Mouse (Mus musculus): ENCODE measurements around the gene Camkmt. TPM values are rescaled to one million over a fixed set of nuclear protein-coding genes. Genes with fewer than 3 reads are reported as not detected.
A peak's percentile ranks its signal among the peaks of the same experiment; 100 is the strongest.

The Camkmt gene
- total RNA-seq (2022): 1 to 10 TPM in 3 of 4 experiments, under 1 TPM in 1; 0.56 to 1.4 (median 1.1) TPM

DNA sequence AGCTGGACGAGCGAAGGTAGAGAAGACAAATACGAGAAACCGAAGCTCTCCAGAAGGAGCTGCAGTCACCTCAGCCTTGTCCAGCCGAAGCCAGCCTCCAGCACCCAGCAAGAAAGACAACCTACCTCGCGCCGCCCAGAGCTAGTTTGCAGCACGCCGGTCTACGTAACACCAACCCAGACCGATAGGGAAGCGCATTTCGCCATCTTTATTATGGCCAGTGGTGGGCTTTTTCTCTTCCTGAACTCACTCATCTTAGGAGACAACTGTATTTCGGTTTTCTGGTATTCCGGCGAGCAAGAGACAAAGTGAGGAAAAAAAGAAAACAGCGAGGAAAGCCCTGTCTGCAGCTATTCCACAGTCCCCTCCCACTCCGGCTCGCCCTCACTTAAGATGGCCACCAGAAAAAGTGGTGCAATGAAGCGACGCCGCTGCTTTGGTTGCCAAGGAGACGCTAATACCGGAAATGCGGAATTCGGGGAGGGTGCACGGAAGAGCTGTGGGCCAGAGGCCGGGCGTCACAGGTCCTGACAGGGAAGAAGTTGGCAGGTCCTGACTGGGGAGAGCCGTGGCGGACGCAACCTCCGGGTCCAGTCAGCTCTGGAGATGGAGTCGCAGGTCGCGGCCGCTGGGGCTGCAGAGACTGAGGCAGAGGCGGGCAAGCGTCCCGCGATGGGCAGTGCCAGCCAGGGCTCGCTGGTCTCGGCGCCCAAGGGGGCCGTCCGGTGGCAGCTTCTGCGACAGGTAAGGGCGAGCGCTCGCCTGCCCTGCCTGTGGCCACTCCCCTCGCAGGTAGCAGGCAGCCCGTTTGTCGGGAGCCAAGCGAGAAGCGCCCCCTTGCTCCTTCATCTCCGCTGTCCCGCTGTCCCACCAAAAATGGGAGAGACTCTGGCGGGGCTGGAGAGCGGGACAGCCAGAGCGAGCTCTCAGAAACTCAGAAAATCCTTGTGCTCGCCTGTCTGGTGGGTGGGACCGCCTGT is at the start of gene Camkmt, which contains the start of gene Prepl:
Gene Camkmt, plus strand, starts transcription at position 433 of the 980 bp plus-strand sequence.
Gene Prepl, minus strand, starts transcription at position 122 of the 980 bp plus-strand sequence.
- peak; percentile 94 to 95 for DNase-seq (ENCODE audit: low spot score in 2 of 2)

DNA sequence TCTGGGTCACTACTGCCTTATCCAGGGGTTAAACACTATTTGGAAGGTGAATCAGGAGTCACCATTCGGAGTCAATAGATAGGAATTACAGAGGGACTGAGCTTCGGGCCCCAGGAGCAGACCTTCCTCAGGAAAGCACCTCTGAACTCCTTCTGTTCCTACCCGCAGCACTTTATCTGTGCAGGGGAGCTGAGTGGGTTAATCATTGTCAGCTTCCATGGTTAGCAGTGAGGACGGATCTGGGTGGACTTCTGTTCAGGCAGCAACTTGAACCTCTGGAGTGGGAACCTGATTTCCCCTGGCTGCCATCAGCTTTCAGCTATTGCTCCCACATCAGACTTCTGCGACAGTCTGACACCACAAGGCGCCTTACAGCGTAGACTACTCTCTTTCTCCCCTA is 49.4 kb upstream of the Camkmt start:
- DNase-seq (ENCODE audit: low spot score in 2 of 2): no peak

DNA sequence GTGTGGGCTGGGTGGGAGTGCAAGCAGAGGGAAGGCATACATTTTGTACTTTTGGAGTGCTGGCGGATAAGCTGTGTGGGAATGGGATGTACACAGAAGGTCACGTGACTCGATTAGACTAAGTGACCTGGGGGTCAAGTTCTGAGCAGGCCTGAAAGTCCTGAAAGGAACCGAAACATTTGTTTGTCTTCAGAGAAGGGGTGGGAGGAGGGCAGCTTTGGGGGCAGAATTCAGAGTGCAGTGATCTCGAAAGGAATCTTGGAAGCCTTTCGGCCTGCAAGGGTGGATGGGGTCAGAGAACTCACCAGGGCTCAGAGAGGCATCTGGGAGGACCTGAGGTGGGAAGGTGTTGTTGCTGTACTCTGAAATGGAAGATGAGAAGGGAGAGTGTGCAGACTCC is 47.9 kb upstream of the Camkmt start:
- DNase-seq (ENCODE audit: low spot score in 2 of 2): no peak

DNA sequence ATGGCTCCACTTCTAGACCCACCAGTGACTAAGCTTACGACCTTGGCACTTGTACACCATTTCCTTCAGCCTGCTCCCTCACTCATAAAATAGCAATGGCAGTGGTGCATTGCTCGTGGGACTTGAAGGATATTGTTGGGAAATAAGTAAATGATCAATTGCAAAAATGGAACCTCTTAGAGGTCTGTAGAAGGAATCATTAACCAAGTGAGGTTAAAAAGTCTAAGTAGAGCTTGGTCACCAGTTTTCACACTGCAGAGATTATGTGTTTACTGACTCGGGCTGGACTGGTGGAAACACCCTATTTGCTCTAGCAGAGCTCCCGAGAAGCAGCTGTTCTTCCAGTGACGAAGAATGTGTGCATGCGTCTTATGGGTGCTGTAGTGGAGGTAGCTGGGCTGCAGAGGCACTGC is 46.9 kb upstream of the Camkmt start:
- no peak for DNase-seq (ENCODE audit: low spot score in 2 of 2)

DNA sequence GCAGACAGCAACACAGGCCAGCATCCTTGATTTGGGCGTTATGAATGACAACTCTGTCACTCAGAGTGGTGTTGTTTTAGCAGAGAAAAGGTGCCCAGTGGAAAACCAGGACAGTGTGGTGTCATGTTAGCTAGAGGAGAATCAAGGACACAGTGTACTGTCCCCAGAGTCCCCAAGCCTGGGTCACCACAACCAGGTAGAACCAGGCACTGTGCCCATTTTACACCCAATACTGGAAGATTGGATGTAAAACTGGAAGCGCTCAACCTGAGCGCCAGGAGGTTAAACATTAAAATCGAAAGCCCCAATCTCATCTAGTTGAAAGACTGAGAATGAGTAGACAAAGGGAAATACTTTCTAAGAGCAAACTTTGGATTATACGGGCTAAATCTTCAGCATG is 45.9 kb upstream of the Camkmt start:
- no peak for DNase-seq (ENCODE audit: low spot score in 2 of 2)

DNA sequence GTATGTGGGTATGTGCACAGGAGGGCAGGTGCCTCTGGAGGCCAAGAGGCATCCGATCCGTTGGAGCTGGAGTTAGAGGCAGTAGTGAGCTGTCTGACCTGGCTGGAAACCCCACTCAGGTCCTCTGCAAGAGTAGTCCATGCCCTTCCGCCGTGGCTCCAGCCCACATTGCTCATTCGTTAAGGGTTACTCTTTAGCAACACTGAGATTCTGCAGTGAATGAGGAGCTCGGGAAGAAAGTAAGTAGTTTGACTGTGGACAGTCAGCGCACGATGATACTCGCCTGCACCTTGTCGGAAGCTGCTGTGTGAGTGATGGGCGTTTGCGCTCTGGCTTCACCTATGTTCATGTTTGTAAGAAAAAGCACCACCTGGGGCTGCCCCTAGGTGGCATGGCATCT is 45.2 kb upstream of the Camkmt start:
- no peak for DNase-seq (ENCODE audit: low spot score in 2 of 2)

DNA sequence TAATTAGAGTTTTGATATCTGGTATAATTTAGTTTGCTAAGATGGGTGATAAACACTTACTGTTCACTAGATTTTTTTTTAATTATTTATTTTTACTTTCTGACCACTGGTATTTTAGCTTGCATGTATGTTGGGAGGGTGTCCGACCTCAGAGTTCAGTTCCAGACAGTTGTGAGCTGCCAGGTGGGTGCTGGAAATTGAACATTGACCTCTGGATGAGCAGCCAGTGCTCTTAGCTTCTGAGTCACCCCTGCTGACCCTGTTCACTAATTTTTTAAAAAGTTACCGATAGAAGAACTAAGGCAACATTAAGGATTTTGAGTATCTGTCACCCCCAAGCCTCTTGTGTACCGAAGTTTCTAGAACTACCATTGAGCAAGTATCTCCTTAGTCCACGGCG is 42.0 kb upstream of the Camkmt start:
- DNase-seq (ENCODE audit: low spot score in 2 of 2): no peak

DNA sequence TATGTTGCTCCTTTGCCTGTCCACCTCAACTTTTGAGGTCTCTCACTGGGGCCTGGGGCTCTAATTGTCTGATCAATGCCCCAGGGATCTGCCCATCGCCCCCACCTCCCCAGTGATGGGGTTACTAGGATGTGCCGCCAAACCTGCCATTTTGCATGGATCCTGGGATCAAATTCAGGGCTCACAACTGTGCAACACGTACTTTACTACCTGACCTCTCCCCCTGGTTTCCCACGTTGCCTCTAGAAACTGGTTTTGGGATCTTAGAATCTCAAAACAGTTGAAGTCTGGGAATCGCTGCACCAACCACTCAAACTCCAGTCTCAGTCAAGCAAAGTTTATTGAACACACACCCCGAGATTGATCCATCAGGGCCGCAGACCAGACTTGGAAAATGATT is 32.1 kb upstream of the Camkmt start:
- no peak for DNase-seq (ENCODE audit: low spot score in 2 of 2)

DNA sequence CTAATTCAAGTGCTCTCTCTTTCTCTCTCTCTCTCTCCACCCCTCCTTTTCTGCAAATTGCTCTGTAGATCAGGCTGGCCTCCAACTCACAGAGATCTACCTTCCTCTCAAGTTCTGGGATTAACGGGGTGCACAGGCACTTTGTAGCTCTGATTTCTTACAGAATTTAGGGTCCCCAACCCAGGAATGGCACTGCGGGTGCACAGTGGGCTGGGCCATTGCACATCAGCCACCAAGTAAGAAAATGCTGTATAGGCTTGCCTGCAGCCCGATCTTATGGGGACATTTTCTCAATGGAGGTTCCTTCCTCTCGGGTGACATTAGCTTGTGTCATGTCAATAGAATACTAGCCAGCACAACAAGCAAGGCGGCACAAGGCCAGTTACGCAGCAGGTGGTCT is 31.2 kb upstream of the Camkmt start:
- DNase-seq (ENCODE audit: low spot score in 2 of 2): no peak

DNA sequence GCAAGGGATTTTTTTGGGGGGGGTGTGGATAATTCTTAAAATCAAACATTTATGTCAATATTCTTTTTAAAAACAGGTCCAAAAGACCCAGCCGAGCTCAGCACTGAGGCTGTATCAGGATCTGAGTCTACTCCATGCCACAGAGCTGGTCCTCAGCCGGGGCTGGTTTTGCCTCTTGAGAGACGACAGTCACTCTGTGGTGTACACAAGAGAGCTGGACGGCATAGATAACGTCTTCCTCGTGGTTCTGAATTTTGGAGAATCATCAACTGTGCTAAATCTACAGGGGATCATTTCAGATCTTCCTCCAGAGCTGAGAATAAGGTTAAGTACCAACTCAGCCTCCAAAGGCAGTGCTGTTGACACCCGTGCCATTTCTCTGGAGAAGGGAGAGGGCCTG is 26.8 kb upstream of the Camkmt start:
- DNase-seq (ENCODE audit: low spot score in 2 of 2): no peak

DNA sequence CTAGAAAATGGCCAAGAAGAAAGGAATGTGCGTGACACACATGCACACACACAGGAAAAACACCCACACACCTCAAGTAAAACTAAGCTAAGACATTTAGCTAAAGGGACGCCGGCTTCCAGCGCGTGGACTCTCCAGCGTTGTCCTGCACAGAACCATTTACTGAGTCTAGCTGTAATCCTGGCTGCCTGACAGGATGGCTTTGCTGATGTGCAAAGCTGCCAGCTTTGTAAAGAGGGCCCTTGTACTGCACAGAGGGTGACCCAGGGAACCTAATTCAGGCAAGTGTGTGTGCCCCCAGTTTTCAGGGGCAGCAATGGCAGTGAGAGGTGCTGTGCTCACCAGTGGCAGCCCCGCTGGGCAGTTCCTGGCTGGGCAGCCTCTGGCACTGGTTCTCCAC is 23.0 kb upstream of the Camkmt start:
- no peak for DNase-seq (ENCODE audit: low spot score in 2 of 2)

DNA sequence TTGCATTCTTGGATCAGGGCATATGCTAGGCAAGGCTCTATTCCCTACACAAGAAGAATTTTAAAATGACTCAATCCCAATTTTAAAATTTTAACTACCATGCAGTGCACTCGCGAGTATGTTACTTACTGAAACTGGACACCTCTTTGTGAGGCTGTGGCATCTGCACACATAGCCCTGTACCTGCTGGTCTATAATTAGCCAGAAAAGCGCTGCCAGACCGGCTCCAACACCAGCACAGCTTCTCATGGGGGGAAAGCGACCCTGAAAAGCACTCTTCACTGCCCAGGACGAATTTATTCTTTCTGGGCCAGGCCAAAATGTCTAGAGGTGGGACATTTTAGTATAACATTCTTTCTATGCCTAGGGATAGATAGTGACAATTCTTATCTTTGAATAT is 19.7 kb upstream of the Camkmt start:
- DNase-seq (ENCODE audit: low spot score in 2 of 2): no peak

DNA sequence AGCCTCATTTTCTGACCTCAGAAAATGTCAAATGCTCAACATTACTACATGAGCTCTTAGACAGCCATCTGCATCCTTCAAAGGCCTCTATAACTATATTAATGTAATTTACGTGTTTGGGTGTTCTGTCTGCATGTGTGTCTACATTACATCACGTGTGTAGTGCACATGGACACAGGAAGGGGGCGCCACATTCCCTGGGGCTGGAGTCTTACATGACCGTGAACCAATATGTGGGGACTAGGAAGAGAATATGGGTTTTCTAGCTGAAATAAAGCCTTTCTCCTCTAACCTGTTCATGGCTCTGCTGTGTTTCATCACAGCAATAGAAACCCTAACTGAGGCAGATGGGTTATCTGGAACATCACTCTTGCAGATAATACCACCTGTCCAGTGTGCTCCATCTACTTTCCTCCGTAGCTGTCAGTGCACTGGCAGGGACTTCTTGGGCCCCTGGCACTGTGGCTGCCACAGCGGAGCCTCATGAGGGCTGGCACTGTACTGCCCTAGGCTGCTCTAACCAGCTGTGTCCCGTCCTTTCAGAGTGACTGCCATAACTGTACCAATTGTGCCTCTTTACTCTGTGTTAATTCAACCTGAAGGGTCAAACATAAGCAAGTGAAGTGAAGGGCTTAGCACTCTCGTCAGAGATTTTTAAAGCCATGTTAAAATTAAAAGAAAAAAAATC is 19.1 kb upstream of the Camkmt start:
- no peak for DNase-seq (ENCODE audit: low spot score in 2 of 2)

DNA sequence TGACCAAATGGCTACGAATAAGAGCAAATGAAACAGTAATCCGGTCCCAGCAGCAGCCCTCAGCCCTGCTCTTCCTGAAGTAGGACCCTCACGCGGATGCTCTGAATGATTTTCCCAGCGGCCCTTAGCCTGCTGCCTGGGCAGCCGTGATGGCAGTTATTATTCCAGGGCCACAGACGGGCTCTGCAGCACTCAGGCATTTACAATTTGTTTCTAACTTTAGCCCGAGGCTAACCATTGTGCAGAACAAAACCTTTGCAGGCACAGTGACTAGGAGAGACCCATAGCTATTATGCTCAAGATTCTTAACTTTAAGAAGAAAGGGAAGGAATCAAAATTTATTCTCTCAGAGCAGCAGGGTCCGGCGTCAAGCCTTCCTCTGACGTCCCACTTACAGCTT is 18.0 kb upstream of the Camkmt start:
- no peak for DNase-seq (ENCODE audit: low spot score in 2 of 2)

DNA sequence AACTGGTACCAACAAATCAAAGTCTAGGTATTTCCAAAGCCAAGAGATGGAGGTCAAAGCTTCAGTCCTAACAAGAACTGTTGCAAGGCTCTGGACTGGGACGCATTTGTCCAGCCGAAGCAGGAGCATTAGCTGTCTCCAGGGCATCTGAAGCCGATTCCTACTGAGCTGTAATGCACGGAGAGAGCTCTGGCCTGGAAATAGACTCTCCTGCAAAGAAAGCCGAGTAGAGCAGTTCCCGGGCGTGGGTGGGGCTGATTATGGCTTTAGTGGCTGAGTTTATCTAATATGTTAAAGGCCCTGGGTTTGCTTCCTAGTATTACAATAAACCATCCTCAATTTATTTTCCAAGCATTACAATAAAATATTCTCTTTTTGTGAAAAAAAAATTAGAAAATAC is 17.1 kb upstream of the Camkmt start:
- DNase-seq (ENCODE audit: low spot score in 2 of 2): no peak

DNA sequence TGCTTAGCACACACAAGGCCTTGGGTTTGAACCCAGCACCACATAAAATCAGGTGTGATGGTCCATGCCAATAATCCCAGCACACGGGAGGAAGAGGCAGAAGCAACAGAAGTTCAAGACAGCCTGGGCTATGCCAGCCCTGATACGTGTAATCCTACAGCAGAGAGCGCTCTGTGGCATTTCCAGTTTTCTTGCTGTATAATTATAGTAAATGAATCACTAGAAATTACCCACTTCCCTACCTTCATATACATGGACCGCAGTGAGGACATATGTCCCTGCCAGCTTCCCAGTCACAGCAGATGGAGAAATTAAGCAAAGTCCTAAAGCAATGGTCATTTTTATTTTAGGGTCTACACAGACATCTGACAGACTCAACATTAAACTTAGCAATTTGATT is 16.3 kb upstream of the Camkmt start:
- no peak for DNase-seq (ENCODE audit: low spot score in 2 of 2)

DNA sequence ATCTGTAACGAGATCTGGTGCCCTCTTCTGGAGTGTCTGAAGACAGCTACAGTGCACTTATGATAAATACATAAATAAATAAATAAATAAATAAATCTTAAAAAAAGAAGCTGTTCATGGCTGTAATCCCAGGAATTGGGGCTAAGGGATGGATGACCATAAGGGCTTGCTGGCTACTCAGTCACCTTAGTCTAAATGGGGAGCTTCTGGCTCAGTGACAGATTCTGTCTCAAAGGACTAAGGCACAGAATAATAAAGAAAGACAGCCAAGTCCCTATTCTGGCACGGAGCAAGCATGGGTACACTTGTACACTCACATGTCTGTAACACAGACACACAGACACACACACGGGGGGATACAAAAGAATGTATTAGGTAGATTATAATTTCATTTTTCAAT is 11.1 kb upstream of the Camkmt start:
- no peak for DNase-seq (ENCODE audit: low spot score in 2 of 2)

DNA sequence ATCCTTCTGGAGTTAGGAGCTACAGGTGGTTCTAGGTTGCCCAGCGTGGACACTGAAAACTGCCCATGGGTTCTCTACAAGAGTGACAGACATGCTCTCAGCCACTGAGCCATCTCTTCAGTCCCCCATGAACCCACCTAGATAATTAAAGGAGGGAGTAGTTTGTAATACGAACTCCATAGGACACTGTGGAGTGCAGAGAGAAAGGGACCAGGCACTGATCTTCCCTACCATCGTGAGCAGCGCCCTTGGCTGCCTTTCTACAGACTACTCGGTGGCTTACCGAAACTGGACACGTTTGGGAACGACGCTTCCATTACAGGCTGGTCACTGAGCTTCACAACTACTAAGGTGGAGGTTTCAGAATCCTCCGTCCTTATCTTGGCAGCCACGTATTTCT is 9.6 kb upstream of the Camkmt start:
- no peak for DNase-seq (ENCODE audit: low spot score in 2 of 2)

DNA sequence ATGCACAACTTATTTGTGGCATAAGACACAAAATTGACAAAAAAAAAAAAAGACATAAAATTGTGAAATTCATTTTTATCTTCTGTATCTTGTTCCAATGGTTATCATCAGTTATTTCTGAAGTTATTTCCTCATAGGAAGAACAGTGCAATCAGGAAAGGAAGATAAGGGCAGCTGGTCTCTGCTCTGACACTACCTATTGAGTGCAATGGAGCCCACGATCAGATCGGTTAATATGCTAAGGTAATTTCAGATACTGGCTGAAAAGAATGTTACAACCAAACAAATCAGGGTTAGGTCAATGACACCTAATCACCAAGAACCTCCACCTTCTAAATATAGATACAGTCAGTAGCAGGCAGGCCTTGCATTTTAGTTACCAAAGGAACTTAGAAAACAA is 5.0 kb upstream of the Camkmt start:
- no peak for DNase-seq (ENCODE audit: low spot score in 2 of 2)

DNA sequence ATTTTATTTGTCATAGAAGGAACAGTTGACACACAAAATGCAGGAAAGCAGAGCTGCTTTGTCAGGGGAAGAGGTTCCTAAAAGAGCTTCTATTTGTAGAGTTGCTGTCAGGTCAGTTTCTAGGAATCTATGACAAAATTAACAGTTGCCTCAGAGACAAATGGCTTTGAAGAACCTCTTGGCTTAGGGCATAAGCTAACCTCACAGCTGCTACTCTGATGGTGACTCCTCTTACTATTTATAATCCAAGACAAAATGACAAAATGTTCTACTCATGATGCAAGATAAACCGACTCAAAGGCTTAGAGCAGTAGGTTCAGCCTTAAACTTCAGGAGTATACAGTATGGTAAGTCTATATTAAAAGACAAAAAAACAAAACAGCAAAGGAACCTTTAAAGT is 3.9 kb upstream of the Camkmt start:
- no peak for DNase-seq (ENCODE audit: low spot score in 2 of 2)

DNA sequence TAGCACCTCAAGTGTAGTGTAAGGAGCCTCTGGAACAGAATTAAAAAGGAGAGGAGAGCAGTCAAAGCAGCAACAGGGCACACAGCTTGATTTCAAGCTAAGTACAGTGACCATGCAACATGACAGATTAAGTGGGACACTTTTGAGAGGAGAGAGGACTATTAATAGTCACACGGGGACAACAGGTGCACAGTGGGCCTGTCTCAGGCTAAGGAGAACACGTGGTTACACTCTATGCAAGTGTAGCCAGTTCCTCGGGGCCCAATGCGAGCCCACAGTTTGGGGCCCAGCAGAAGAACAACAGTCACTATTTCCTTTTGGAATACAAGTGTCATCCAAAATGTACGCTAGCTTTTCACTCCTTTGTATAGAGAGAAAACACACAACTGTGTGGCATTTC is 2.8 kb upstream of the Camkmt start:
- DNase-seq (ENCODE audit: low spot score in 2 of 2): peak; percentile 25 to 50

DNA sequence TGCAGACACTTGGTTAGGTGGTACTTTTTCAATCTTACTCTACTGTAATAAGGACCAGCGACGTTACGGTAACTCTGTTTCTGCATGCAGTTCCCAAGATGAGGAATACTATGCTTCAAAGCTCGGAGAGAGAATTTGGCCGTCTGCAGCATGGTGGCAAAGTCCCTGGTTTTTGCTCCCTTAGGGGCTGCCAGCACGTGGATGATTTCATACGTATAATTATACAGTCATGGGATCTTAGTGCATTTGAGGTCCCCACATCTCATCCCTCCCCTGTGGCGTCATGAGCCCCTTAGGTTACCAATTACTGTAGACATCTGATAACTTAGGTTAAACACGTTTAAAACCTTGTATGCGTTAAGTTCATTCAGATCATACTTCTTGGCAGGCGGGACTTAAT is 2.0 kb upstream of the Camkmt start:
- DNase-seq (ENCODE audit: low spot score in 2 of 2): no peak

DNA sequence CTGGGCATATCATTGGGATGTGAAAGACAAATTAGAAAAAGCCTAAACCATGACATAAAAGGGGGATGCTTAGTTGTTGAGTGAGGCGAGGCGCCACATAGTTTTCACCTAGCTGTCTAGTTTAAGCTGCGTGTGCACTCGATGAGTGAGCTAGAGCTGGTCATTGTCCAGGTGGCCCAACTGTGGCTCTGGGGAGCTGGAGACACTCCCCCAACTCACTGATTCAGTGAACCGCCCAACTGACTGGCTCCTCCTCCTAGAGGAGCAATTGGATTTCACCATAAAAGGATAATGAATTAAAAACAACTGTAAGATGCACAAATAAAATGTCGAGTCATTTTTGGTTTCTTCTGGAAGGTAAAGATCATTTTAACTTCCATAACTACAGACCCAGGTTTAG is 1.3 kb upstream of the Camkmt start:
- DNase-seq (ENCODE audit: low spot score in 2 of 2): no peak
